Mouse (Mus musculus) liver (tissue): Measurements from ENCODE around the gene Robo1.

Source experiments
- DNase-seq: peaks from one replicate; pipeline ENCODE4 v3.0.0-alpha.2; 2020; ENCODE audit warnings: mixed read lengths

Robo1 gene

DNA sequence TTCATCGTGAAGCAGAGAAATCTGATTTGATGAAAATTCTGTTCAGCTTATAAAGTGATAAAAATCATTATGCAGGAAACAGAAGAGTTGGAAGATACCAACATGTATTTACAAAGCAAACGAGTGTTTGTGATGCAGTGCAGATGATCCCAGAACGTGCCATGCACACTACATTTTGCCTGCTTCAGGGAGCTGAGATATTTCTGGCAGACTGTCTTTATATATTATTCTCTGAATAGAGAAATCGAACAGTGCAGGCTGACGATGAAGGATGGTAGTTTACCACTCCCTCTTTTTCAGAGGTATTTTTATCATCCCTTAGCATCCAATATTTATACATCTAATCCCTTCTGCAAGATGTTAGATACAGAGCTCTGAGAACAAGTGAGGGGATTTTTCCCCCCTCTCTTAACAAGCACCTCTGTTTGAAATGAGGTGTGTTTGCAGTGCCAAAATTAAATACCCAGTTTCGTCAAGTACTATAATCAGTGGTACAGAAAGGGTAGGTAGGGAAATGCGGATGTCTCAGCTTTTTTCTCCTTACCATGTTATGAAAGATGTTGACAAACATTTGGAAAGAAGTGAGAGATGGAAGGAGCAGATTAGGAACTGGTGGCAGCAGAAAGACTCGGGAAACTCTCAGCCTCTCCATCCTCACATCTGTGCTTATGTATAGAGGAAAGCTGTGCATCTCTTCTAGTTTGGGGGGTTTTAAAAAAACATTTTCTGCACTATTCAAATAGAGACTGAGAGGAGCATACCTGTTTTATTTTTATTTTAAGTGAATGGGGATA is at the start of gene Robo1:
Gene Robo1 (plus strand): TSS at position 770 of the 794 bp plus-strand sequence.
- DNase-seq: no peak

DNA sequence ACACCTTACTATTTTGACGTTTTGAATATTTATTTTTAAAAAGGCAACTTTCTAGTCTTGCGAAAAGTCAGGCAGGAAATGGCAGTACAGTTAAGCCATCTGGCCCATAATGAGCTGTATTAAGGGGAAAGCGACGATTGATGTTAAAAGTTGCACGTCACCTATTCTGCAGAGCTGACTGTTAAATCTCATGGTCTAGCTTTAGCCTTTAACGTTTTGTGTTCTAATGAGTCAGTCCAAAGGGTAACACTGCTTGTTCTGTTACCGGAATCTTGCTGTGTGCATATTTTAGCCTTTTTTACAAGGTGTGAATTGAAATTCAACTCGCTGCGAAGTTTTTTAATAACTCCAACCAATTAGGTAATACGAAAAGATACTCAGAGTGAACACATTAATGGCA is 40.3 kb upstream of the Robo1 start:
- DNase-seq: no peak

DNA sequence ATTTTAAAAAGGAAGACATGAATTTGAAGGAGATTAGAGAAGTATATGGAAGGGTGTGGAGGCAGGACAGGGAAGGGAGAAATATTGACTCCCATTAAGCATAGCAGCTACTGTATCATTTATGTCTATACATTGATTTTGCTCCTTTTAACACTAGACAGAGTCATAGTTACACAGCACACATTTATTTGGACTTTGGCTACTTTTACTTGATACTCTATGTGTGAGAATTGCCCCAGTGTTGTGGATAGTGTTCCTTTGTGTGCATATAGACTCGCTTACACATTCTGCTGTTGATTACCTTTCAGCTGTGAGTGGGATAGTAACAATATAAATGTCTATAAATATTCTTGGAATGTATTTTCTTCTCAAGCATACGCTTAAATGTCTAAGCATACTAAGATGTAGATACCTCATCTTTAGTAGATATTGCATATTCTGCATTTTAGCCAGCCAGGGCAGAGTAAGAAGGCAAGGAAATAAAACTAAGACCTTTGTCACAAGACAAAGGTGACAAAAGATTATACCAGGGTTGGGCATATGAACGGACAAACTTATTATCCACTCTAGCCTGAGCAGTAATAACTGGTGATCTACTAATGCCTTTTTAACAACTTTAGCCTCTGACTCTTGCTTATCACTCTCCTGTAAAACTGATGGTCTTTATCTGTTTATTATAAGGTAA is 31.6 kb upstream of the Robo1 start:
- DNase-seq: no peak

DNA sequence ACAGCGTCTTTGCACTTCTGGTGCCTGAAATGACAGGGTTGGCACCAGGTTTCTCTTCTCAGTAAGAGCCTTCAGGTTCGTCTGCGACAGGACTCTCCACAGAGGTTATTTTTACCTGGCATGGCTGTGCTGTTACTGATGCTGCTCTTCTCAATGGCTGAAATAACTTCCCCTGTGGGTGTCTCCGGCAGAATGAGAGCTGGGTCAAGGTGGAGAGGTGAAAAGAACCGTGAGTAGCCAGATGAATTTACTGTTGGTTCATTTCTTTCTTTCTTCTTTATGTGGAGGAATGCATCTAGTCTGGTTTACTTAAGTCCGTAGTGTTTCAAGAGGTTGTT is 194 bp downstream of the Robo1 start:
- no peak for DNase-seq

DNA sequence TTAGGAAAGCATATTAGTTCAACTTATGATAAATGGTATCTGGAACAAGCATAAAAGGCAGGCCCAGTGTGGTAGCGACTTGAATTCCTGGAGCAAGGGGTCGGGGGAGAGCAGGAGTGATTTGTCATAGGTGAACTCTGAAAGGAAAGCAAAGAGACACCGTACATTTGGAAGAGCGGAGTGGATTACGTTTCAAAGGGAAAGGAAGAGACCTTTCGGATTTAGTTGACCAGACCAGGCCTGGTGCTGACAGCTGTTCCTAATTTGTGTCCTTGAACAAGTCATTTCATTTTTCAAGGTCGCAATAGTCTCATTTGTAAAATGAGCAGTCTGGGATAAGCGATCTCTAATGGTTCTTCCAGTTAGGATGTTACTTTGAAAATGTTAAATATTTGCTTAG is 19.2 kb downstream of the Robo1 start:
- no peak for DNase-seq

DNA sequence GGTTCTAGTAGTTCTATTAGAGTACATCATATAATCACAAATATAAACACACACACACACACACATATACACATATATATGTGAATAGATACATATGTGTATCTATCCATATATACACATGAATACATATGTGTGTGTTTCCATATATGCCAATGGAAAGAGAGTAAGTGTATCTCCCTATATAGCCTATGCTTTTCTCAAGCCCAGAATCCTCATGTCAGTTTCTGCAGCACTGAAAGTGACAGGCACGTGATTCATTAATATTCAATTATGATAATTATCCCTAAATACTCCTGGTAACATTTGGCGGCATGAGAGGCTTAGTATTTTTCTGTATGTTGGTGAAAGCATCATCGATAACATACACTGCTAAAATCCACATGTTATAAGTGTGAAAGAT is 20.5 kb downstream of the Robo1 start:
- no peak for DNase-seq

DNA sequence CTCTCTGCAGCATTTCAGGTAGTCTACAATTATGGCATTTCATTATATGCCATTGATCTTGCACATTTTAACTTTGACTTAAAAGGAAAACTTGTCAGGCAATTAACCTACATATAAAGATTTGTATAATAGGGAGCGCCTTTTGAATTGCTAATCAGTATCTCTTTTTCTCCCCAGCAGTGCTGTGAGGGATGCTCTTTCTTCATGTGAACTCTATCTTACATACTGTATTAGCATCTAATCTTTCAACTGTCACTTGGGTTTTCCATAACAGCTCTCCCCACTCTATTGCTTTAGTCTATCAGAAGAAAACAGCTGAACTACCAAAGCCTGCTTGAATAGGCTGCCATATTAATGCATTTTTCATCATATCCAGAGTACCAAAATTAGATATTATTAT is 29.7 kb downstream of the Robo1 start:
- DNase-seq: no peak

DNA sequence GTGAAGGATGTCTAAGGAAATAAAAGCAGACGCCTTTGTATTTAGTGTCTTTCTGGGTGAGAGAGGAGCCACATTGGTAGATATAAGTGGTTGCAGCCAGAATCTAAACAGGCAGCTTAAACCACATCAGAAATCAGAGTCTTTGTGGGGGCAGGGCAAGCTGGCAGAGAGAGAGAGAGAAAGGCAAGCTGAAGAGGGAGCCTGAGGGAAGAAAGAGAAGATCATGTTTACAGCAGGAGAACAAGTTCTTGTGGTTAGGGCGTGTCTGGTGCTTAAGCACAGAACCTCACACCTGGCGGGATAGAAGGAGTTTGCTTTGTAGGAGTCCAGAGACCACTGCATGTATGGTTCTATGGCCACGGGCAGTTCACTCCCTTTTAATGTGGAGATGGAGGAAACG is 42.3 kb downstream of the Robo1 start:
- no peak for DNase-seq

DNA sequence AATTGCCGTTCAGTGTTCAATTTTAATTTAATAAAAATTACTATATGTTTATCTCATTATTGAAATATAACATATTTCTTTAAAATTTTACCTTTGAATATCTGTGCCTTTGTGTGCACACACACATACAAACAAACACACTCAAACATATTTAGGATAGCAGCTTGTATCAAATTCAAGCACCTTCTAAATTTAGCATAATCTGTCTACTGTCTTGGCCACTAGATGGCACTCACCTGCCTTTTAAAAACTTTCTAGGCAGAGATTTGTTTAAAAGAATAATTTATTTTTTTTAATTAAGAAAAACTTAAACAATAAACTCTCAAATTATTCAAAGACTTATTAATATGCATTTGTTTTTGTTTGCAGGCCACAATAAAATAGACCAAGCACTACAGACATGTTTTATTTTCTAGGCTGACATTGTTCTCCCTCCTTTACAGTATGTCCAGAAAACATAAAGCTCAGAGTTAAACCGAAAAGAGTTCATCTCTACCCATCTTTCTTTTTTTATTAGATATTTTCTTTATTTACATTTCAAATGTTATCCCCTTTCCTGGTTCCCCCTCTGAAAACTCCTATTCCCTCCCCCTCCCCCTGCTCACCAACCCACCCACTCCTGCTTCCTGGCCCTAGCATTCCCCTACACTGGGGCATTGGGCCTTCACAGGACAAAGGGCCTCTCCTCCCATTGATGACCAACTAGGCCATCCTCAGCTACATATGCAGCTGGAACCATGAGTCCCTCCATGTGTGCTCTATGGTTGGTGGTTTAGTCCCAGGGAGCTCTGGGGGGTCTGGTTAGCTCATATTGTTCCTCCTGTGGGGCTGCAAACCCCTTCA is 48.6 kb downstream of the Robo1 start:
- no peak for DNase-seq

DNA sequence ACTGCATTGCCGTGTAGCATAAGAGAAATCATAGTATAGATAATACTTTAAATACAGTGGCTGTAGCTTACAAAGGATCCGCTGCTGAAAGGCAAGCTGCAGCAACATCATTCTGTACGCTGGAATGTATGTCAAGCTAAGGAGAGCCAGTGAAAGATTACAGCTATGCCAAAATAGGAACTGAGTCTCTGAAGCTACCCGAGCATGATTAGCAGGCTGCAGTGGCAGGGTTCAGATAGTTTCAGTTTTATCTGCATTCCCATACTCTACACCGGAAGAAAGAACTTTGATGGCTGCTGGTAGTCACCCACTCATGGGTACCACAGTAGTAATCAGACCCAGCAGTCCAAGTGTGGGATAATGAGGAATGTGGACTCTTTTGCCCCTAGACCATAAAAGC is 68.8 kb downstream of the Robo1 start:
- no peak for DNase-seq

DNA sequence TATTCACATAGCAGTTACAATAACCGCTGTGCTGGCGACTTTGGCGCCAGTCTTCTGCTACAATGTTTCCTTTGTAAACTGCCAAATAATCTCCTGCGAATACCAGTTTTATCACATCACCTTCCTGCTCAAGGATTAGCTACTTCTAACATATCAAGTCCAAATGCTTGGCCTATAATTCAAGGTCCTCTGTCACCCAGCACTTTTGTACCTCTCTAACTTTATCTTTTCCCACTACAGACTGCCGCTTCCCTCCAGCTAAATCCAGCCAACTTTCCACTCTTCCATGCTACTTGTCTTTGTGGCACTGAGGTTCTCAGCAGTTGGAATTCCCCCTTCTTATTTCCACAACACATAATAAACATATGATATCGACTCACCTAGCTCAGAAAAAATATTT is 73.7 kb downstream of the Robo1 start:
- no peak for DNase-seq

DNA sequence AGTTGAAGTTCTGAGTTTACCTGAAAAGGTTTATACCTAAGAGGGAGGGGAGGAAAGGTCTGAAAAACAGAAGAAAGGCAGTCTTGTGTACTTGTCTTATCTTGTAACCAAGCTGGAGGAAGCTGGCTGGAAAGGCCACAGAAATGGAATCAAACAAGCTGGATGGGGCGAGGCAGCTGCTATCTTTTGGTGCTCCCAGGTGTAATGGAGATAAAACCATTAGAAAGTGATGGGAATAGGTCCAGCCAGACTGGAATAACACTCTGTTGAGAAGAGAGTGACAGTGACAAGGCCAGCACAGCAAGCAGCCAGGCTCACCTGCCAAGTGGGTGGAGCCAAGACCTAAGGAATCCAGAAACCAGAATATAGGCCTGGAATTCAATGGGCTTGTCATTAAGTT is 75.5 kb downstream of the Robo1 start:
- DNase-seq: no peak

DNA sequence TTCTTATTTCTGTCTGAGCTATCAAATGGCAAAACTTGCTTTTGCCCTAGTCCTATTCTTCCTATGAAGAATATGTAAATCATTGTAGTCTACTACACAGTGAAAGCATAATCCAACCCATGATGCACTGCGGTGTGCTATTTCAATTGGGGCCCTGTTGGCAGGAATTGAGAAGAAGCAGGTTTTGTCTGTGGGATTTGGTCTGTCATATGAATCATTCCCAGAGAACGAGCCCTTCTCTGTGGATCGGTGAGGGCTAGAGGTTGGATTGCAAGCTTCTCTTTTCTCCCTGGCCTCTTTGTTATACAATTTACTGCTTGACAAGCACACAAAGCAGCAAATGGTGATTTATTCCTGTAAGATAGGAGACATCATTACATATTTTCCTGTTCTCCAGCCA is 85.4 kb downstream of the Robo1 start:
- no peak for DNase-seq

DNA sequence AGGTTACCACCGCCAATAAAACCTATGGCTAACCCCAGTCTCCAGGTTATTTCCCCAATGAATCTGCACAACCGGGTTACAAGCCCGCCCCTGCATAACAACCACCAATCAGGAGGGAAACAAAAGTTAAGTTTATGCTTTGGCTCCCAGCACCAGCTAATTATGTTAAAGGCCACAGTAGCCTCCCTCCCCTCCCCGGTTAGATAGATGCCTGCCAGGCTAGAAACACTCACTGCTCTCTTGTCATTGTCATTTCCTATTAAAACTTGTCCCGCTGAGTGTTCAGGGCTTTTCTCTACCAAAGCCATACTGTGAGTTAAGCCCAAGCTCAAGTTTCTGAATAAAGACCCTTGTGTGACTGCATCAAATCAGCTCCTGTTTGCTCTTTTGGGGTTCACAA is 90.7 kb downstream of the Robo1 start:
- DNase-seq: no peak

DNA sequence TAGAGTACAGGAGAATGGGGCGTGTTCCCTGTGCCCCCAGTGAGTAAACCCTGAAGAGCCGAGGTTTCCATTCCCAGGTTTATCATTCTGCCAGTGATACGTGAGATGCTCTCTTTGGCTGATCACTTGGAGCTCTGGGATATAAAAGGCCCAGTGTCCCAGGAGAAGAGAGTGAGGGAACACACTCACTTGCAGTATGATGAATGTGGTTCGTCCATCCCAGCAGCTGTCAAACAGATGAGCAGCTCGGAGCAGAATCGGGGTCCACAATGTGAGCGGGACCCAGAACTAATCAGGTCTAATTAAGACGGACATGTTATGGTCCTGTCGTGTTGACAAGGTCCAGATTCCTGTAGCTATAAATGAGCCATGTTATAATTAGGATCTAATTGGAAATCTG is 94.3 kb downstream of the Robo1 start:
- no peak for DNase-seq

DNA sequence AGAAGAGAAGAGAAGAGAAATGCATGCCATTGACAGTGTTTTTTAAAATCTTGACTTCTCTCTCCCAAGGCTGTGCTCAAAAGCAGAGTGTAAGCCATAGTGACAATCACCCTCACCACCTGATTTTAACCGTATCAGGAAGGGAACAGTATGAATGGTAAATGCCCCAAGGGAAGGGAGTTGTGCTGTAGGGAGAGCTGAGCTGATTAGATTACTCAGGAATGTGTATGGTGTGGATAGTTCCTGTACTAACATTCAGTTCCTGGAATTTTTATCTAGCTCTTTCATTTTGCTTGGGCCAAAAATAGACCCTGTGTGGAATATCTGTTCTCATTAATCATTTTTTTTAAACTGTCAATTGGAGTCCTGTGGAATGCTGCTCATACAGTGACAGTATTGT is 101.7 kb downstream of the Robo1 start:
- DNase-seq: no peak

DNA sequence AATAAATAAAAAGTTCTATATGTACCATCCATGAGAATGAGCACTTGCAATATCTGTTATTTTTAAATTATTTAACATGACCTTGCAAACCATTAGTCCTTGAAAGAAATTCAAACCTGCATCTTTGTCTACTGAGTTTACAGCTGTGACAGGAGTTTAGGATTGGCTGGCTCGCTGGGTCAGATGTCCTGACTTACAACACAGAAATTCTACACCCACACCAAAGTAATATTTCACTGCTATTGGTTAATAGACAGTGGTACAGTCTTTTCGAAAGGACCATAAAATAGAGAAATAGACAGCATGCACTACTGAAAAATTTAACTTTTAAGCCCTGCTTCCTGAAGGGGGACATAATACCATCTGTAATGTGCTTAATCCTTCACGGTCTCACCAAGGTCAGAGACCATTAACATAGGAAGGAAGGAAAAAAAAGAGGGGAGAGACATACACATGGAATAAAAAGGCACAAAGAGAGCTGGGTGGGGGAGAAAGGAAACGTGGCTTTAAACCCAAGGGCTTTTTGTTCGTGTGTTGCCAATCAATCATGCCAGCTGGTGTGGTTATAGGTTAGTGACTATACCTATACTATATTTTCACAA is 103.7 kb downstream of the Robo1 start:
- no peak for DNase-seq

DNA sequence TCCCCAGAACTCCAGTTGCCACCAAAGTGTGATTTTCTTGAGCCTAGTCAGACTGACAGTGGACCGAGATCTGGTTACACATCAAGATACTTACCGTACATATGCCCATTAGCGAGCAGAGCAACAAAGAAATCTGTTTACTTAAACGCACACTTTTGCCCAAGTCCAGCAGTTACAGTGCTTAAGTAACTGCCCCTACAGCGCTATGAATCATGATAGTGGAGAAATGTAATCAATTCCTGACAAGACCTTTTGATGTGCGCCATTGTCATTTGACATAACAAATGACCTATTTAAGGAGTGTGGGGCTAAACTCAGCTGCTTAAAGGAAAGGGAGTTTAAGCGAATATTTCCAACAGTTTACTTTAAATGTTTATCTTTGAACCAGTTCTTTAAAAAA is 104.8 kb downstream of the Robo1 start:
- no peak for DNase-seq

DNA sequence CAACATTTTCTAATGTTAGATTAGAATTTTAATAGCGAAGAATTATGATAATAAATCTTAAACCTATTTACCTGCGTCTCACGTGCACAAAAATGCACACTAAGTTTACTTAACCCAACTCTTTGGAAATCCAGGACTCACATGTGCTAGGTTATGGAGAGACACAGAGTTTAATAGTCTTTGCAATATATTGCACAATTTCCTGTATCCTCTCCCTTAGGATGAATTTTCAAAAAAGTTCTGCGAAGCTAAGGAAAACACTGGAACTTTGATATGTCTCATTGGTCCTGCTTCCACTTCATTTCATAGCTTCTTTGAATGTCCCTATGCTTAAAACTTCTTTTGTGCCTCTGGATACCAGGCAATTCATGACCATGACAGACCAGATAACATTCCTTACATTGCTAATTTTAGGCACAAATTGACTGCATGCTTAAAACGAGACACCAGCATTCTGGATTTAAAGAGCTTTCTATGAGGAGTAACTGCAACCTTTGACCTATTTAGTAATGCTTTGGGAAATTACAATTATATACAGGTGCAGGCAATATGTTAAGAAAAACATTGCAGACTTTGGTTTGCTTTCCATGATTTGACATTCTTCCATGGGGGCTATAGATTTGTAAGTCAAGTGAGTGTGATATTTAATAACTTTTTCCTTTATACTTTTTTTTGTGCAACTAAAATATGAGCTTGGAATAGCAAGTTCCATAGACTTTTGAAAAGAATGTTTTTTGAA is 111.4 kb downstream of the Robo1 start:
- DNase-seq: no peak

DNA sequence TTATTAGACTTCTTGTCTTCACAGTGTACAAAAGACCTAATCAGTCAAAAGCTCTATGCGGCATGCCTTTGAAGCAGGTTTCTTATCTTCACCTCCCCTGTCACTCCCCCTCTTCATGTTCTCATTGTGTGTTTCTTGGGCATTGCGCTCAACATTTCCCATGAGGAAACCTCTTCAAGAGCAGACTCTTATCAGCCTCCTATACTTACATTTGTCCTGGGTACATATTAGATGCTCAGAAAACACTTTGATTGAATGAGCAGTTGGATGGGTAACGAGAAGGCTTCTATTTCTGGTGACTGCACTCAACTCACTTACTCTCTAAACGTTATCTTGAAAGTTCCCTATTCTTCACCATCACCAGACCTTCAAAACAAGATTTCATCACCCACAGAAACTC is 114.3 kb downstream of the Robo1 start:
- no peak for DNase-seq

DNA sequence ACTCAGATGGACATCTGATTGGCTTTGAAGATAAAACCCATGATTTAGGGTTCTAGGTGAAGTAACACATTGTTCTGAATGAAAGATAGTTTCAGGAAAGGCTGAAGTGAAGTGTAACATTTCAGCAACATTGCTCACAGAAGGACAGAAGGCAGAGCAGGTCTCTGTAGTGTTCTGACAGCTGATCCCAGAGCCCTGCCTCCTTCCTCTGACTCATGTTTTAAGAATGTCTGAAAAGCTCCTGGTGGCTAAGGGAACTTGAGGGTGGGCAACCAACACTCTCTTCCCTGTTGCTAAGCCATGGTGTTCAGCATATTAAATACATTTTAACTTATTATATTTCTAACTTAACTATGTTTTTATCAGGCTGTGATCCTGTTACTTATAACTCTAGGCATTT is 126.3 kb downstream of the Robo1 start:
- no peak for DNase-seq

DNA sequence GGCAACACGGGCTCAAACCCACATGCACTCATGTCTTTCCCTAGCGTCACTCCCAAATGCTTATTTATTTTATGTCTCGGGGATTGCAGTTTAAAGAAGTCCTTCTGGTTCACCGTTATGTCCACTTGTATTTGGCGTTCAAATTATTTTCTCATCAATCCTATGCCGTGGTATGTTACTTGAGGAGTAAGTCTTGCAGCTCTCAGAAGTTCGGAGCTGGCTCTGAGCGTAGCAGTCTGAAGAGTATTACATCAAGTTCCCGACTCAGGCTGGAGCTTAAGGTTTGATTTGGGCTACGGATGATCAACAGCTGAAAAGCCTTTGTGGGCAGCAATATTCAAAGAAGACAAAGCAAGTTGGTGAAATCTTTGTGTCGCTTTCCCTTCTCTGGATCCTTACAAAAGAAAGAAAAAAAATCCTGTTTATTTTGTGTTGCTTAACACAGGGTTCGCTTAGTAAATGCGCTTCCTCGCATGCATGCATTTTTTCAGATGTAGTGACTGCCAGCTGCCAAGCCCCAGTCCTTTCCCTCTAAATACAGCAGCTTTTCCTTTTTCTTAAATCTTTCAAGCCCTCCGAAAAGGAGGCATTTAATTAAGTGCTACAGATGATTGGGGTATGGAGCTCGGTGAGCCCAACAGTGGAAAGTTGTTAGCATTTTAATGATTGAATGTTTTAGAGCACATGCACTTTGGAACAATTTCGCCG is 136.5 kb downstream of the Robo1 start:
- DNase-seq: no peak
